10 mouse cellular contexts compared by ENCODE assay signal in the genomic region with DNA sequence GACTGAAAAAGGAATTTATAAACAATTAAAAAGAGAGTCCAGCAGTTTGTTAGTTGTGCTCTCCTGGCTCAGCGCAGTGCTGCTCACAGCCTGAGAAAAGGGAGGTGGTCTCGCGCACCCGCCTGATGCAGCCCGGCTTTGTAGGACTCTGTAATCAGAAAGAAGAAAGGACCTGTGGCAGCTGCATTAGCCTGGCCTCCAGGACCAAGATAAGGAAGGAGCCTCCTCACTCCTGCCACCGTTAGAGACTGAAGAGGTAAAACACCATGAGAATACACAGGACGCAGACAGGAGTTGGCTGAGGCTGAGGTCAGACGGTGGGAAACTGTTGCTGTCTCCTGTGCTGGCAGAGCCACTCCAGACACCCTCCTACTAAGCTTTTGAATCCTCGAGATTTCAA. TPM values are rescaled to one million over a fixed set of nuclear protein-coding genes. Genes with fewer than 3 reads are reported as not detected.
DNase-seq lines count a peak whose midpoint lies in the region; TF ChIP-seq lines count a peak whose summit lies in the region.
"Had no signal": no experiment of that assay in that cellular context is flagged by ENCODE, and none has a peak within 500 bp of the region (broad histone marks: within the 10 kb centered on the region; RNA-seq: fewer than 3 reads in every experiment).

A gene (minus strand): TSS at position 114 of the 400 bp plus-strand sequence.

- TF ChIP-seq POLR2A in cerebellum, adult 2 months (IDR thresholded peaks at IDR 0.05; ENCODE audit: borderline replicate concordance, insufficient read depth, low read length), result no peak

- no peak for DNase-seq in cerebellum, adult 2 months
- DNase-seq in cerebellum, adult 18-20 months, result no peak
- DNase-seq in layer of hippocampus, adult 8-10 months (ENCODE audit: low spot score in 2 of 2), result no peak
- no peak for DNase-seq in layer of hippocampus, adult 9-11 months
- no peak for DNase-seq in adrenal gland, postnatal 25 days
- no peak for DNase-seq in left cerebral cortex, postnatal 25 days (ENCODE audit: low spot score in 2 of 2)
- DNase-seq in embryo, embryonic 10.5 days (ENCODE audit: low spot score), result no peak
- DNase-seq in cerebellum, postnatal 25 days, result no peak

- H3K27ac ChIP-seq in cerebellum, adult 2 months (ENCODE audit: insufficient read depth, low read length), result no peak within 1 kb of the TSS
- H3K27ac ChIP-seq: limb, embryonic 12.5 days had no signal

- intact Hi-C loops in left cerebral cortex, postnatal 25 days (cut with DNase I), result no loop called here

- H3K27me3 ChIP-seq in cerebellum, adult 2 months (ENCODE audit: control insufficient read depth, insufficient read depth, low read length), result no peaks in the 10 kb centered on the region
- H3K27me3 ChIP-seq: limb, embryonic 12.5 days; megakaryocyte, embryonic 14.5 days had no signal

- peaks cover 4% of the 10 kb centered on the region; the same call in 1 of the 2 replicates for H3K4me1 ChIP-seq in cerebellum, adult 2 months (ENCODE audit: control insufficient read depth, insufficient read depth, low read length)
- H3K4me1 ChIP-seq: limb, embryonic 12.5 days had no signal

- WGBS in cerebellum, adult 2 months, result 71% methylated on average over 9 of the region's 9 CpGs

- no peak for TF ChIP-seq CTCF in cerebellum, adult 2 months (IDR thresholded peaks at IDR 0.05; ENCODE audit: borderline replicate concordance, insufficient read depth, low read depth, low read length)

- no peak within 1 kb of the TSS for H3K4me3 ChIP-seq in cerebellum, adult 2 months (replicated peaks; ENCODE audit: insufficient read depth, low read depth, low read length)
- H3K4me3 ChIP-seq: limb, embryonic 12.5 days; megakaryocyte, embryonic 14.5 days had no signal

RNA-seq across cellular contexts. Expression of the gene that starts here (rescaled TPM):
- polyA plus RNA-seq in cerebellum, adult 2 months (2012; rRNA removed), result 35.0 and 46.0 TPM in 2 replicates
- total RNA-seq in layer of hippocampus, adult 8-10 months (2022), result 10 to 100 TPM; 42.2 to 55.3 (median 50.8) TPM
- 13.5 and 17.1 TPM in 2 replicates for total RNA-seq in adrenal gland, postnatal 25 days (2021)
- 10 to 100 TPM; 43.1 to 59.1 TPM for total RNA-seq in left cerebral cortex, postnatal 25 days (2021)
